Mouse (Mus musculus): ENCODE data around the gene Atp1a4.

Atp1a4 gene

DNA sequence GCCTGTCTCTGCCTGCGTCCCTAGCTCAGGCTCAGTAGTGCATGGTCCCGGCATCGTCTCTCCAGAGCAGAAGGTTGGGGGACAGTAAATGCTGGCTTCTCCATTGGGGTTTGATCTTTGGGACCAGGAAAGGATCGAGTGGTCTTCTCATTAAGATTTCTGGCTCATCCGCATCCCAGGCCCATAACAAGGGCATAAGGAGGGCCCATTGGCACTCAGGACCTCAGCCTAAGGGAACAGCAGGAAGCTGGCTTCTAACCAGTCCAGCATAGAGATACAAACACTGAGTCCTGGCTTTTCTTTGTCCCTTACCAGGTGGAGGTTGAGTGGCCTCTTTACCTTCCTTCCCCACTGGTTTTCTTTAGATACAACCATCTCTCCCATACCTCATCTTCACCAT, 60.4 kb downstream of the Atp1a4 start:
- DNase-seq (ENCODE audit: low spot score): no peak

DNA sequence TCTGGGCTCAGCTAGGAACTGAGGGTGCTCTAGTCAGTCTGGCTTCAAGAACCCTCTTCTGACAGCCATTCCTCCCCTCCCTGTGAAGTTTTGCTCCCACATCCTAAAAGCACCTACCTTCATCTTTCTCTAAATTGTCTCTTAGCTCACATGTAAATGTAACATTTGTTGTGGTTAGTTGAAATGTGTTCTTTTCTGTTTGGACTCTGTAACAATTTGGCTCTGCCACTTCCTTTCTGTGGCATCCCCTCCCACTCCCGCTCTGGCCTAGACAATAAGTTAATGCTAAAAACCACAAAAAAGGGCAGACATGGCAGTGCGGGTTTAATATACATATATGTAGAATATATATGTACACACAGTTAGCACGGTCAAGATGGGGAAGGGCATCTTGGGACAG, 61.1 kb downstream of the Atp1a4 start:
- DNase-seq (ENCODE audit: low spot score): no peak

DNA sequence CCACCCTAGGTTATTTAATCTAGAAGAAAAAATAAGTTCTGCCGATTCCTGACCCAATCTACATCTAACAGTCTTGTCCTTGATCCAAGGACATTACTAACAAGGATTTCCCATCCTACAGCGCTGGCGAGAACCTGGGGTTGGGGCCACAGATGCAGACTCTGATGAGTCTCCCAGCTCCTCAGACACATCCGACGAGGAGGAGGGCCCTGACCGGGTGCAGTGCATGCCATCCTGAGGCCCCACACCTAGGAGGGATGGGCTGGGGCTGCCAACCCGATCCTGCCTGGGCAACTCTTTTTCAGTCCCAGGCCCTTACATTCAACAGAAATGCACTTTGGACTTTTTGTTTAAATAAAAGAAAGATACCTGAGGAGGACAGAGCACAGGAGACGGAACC, 63.8 kb downstream of the Atp1a4 start:
- DNase-seq (ENCODE audit: low spot score): no peak

DNA sequence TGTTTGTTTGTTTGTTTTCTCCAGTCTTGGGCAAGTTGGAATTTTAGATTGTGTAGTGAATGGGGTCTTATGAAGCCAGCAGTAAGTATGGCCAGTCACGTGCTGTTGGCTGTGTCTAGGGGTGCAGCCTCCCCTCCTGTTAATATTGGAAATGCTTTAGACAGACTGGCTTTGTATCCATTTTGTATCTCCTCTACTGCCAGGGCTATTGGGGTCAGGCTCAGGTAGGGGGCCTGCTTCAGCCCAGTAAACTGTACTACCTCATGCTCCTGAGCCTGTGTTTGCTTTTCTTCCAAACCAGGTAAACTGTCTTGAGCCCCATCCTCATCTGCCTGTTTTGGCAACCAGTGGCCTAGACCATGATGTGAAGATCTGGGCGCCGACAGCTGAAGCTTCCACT, 66.0 kb downstream of the Atp1a4 start:
- DNase-seq (ENCODE audit: low spot score): no peak

DNA sequence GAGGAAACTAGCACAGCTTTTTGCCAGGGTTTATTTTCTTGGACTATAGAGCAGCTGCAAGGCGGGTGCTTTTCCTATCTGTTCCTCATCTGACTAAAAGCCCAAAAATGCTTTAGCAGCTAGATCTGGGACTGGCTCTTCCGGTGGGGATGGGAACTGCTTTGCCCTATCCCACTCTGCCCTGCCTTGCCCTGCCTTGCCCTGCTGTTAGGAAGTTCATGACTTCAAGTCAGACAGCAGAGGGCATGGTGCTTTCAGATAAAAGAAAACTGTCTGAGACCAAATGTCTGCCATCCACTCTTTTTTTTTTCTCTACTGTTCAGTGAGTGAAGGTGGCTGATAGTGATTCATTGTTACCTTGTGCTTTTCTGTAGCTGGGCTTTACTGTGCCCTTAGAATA, 66.6 kb downstream of the Atp1a4 start:
- DNase-seq (ENCODE audit: low spot score): no peak

DNA sequence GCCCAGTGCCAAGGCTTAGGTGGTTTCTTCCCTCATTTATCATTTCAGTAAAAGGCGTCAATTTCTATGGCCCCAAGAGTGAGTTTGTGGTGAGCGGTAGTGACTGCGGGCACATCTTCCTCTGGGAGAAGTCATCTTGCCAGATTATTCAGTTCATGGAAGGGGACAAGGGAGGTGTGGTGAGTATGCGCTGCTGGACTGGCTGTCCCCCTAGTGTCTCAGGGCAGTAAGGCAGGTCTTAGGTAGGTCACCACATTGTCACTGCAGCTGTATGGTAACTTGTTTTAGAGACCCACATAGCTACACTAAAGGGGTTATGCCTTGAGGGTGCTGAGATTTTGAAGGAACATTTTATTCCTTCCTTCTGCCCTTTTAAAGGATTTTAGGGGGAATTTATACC, 69.3 kb downstream of the Atp1a4 start:
- DNase-seq (ENCODE audit: low spot score): no peak

DNA sequence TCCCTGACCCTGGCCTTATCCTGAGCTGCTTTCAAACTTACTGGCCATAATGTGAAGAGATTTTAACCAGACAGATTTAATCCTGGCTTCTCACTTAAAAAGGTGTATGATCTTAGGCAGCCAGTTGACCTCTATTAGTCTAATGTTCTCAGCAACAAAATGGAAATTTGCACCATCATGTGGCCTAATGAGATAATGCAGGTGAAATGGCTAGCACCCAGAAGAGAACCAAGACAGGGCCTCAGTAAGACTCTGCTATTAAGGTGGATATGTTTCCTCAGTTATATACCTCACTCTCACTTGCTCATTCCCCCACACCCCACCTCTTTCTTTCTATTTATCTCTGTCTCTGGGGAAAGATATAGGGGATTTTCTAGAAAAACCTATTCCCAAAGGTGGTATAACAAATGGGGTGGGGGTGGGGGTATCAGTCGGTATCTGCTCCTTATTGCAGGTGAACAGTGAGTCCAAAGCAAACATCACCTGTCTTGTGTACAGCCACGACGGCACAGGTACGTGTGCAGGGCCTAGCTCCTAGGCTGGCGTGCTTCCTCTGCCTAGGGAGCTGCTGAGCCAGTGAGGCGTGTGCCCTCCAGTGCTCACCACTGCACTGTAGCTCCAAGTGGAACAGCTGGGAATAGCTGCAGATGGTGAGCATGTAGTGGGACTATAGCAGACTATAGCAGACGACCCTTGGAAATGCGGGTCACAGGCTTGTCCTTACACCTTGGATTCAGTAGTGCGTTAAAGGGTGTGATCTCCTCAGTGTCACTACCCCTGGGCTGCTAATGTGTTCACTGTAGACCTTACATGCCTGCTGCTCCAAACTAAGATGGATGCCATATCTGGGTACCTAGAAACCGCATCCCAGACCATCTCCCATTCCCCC, 71.6 kb downstream of the Atp1a4 start:
- DNase-seq (ENCODE audit: low spot score): no peak

DNA sequence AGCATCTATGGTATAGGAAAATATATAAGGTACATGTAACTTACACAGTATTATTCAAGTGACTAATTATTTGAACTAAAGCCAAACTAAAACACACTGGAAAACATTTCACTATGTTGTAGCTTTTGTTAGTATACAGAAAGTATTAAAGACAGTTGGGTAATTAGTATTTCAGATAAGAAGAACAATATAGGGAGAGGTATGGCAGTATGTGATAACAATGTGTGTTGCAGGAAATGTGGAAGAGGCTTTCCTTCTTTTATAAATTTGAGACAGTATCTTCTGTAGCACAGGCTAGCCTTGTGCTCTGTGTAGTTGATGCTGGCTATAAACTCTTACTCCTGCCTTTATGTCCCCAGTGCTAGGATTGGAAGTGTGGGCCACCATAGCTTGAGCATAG, 74.3 kb downstream of the Atp1a4 start:
- DNase-seq (ENCODE audit: low spot score): no peak

DNA sequence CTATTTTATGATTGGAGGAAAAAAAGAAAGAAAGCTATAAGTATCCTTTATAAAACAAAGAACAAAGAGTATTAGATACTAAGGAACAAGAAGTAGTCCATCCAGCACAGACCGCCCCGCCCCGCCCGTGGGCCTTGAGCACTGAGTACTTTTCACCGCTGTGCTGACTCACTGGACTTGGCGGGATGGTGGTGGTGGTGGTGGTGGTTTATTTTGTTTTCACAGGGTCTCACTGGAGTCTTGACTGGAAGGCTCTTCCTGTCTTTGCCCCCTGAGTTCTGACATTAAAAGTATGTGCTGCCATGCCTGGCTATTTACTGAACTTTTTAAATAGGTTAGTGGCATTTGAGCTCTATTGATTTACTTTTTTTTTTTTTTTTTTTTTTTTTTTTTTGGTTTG, 75.2 kb downstream of the Atp1a4 start:
- DNase-seq (ENCODE audit: low spot score): no peak

DNA sequence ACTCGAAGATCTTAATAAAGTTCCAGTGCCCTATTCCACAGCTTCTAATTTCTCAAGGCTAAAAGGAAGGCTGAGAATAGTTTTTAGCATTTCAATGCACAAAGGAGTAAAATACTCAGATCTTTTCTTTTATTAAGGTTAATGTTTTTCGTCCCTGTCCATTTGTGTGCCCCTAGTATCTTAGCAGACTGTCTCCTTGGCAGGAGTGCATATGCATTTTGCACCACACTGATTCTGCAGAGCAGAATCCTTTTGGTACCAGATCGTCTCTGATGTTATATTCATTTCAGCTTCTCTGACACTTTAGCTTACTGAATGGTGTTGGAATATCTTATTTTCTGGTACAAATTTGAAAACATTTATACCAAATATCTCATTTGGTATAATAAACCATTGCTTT, 76.4 kb downstream of the Atp1a4 start:
- no peak for DNase-seq (ENCODE audit: low spot score)

DNA sequence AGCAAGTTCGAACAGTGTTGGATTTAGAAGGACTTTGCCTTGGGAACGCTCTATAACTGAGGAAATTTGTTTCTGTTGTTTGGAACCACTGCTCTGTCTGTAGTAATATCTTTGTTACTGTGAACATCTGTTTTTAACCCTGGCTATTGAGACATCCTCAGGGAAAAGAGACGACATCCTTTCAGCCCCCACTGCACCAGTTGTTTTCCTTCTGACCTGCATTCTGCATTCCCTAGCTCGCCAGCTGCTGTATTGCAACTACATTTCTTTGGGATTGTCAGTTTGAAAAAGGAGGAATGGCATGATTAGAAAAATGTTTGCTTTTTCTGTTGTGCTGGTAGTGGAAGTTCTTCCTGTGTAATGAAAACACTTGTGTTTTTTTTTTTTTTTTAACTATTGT, 77.3 kb downstream of the Atp1a4 start:
- no peak for DNase-seq (ENCODE audit: low spot score)

DNA sequence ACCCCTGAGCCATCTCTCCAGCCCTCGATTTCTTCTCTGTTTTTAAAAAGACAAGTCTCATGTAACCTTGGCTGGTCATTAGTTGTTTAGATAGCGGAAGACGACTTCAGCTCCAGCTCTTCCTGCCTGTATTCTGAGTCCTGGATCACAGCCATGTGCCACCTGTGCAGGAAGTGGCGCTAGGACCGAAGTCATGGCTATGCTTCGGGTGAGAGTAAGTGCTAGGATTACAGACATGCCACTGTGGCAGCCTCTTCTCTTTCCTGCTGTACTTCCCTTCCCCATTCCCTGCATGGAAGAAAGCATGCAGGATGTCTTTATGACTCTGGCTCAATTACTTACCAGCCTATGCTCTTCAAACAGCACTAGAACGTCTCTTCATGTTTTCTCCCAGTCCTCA, 79.1 kb downstream of the Atp1a4 start:
- no peak for DNase-seq (ENCODE audit: low spot score)

DNA sequence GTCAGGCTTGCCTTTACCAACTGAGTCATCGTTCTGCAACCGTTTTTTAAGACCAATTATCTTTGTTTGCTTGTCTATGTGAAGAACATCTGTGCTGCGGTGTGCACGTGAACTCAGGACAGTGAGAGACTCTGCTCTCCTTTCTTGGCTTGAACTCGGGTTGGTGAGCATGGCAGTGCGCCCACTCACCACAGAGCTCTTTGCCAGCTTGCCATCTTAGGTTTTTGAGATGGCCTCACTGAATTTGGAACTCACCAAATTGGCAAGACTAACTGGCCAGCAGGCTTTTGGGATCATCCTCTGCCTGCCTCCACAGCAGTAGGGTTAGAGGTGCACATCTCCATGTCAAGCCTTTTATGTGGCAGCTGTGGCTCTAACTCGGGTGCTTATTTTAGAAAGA, 80.4 kb downstream of the Atp1a4 start:
- DNase-seq (ENCODE audit: low spot score): no peak

Measured in ovary, adult 18-20 months (tissue).